Mouse (Mus musculus): Measurements from ENCODE around the gene Gas7.

GRCm38 (mm10) chr11:67565512-67565911, 110.3 kb downstream of the Gas7 start:
- TF ChIP-seq CTCF (IDR thresholded peaks at IDR 0.05): no peak
- no peak for TF ChIP-seq EP300 (IDR thresholded peaks at IDR 0.05)

Data from lung, postnatal 0 days (tissue).